In the genomic region with DNA sequence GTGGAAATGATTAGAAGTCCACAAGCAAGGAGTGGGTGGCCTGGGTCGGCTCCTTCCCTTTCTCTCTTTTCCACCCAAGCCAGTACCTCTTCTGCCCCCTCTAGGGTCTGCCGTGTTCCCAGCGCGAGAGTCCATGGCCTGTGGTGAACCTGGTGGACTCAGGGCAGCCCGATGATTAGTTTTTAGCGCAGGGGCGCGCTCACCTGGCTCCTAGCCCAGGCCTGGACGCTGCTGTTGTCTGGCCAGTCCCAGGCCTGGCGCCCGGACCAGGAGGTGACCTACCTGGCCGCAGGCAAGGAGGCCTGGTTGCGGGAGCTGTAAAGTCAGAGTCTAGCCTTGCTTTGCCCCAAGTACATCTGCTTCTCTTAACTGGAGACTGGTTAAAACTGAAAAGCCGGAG, we compare ENCODE assay signal across 8 mouse cellular contexts. TPM values are rescaled to one million over a fixed set of nuclear protein-coding genes. Genes with fewer than 3 reads are reported as not detected.
A peak's percentile ranks its signal among the peaks of the same experiment; 100 is the strongest.
DNase-seq lines count a peak whose midpoint lies in the region; ATAC-seq and TF ChIP-seq lines count a peak whose summit lies in the region.

Magix (minus strand) TSS at position 388 of the 400 bp plus-strand sequence.

- intact Hi-C loops in left cerebral cortex, postnatal 14 days (cut with DNase I): no loop called here

- H3K4me1 ChIP-seq in intestine, postnatal 0 days (replicated peaks; ENCODE audit: control insufficient read depth, insufficient read depth, low read length): no peaks in the 10 kb centered on the region
- H3K4me1 ChIP-seq in thymus, adult 2 months (replicated peaks; ENCODE audit: control insufficient read depth, insufficient read depth, low read length): 0 out of 2 replicates have a peak, but pooled peaks cover 3% of the 10 kb centered on the region

- H3K36me3 ChIP-seq in intestine, postnatal 0 days (ENCODE audit: control insufficient read depth, insufficient read depth): no peaks in the 10 kb centered on the region
- no peaks in the 10 kb centered on the region for H3K36me3 ChIP-seq in thymus, adult 2 months (ENCODE audit: control insufficient read depth, insufficient read depth, low read length)

- H3K9me3 ChIP-seq in intestine, postnatal 0 days (ENCODE audit: control insufficient read depth): no peaks in the 10 kb centered on the region

- DNase-seq in layer of hippocampus, adult 2 months (ENCODE audit: low spot score in 2 of 2): no peak
- no peak for DNase-seq in layer of hippocampus, postnatal 14 days (ENCODE audit: low spot score in 2 of 2)
- peak; percentile 96 for DNase-seq in heart, adult 11 months
- DNase-seq in lung, postnatal 10 days: peak; percentile 12
- no peak for DNase-seq in thymus, adult 2 months
- no peak for DNase-seq in natural killer cell, adult 2 months (ENCODE audit: low spot score in 2 of 2)
- DNase-seq in left cerebral cortex, postnatal 14 days (ENCODE audit: low spot score in 2 of 2): no peak

- H3K4me2 ChIP-seq in intestine, postnatal 0 days (replicated peaks; ENCODE audit: low read depth): peak within 1 kb of the TSS; percentile 62

- ATAC-seq in intestine, postnatal 0 days: no peak

- WGBS in intestine, postnatal 0 days: 62% methylated on average over 14 of the region's 14 CpGs
- WGBS in thymus, adult 2 months: 93% methylated on average over 14 of the region's 14 CpGs

- no peak within 1 kb of the TSS for H3K9ac ChIP-seq in intestine, postnatal 0 days (ENCODE audit: low read depth, low read length)

- TF ChIP-seq CTCF in layer of hippocampus, adult 2 months (conservative IDR thresholded peaks at IDR 0.05): no peak
- TF ChIP-seq CTCF in intestine, postnatal 0 days (IDR thresholded peaks at IDR 0.05; ENCODE audit: low read depth): no peak
- TF ChIP-seq CTCF in thymus, adult 2 months (IDR thresholded peaks at IDR 0.05; ENCODE audit: borderline replicate concordance, control insufficient read depth, extremely low read depth, insufficient read depth, low read length, poor library complexity): no peak

- no peaks in the 10 kb centered on the region for H3K27me3 ChIP-seq in intestine, postnatal 0 days (replicated peaks; ENCODE audit: control insufficient read depth, insufficient read depth, low read length)
- H3K27me3 ChIP-seq in thymus, adult 2 months (ENCODE audit: control insufficient read depth, insufficient read depth, low read length): no peaks in the 10 kb centered on the region

- H3K4me3 ChIP-seq in layer of hippocampus, adult 2 months: peak within 1 kb of the TSS; percentile 44
- peak within 1 kb of the TSS; percentile 18 for H3K4me3 ChIP-seq in intestine, postnatal 0 days (ENCODE audit: low read depth, low read length)
- no peak within 1 kb of the TSS for H3K4me3 ChIP-seq in thymus, adult 2 months (ENCODE audit: control insufficient read depth, insufficient read depth, low read length)

- no peak within 1 kb of the TSS for H3K27ac ChIP-seq in layer of hippocampus, adult 2 months
- peak within 1 kb of the TSS; percentile 15; the same call in 1 of the 2 replicates for H3K27ac ChIP-seq in intestine, postnatal 0 days (ENCODE audit: low read depth, low read length)
- H3K27ac ChIP-seq in thymus, adult 2 months (ENCODE audit: control insufficient read depth, insufficient read depth, low read length): no peak within 1 kb of the TSS

- TF ChIP-seq POLR2A in thymus, adult 2 months (IDR thresholded peaks at IDR 0.05; ENCODE audit: control insufficient read depth, extremely low read depth, insufficient read depth, low read length, poor library complexity): no peak

RNA-seq across cellular contexts. Expression of gene Magix, which starts in this region (rescaled TPM):
- total RNA-seq in layer of hippocampus, adult 2 months (2021): under 1 TPM; 0.31 to 0.52 TPM
- total RNA-seq in layer of hippocampus, postnatal 14 days (2021): under 1 TPM; 0.25 to 0.31 TPM
- 1.4 and 1.6 TPM in 2 replicates for polyA plus RNA-seq in intestine, postnatal 0 days (2015; fragmentation: Nextera tagmentation; extraction: Ambion mirVana)
- 0.82 and 3.0 TPM in 2 replicates for polyA plus RNA-seq in thymus, adult 2 months (2012; rRNA removed)
- under 1 TPM; 0.11 to 0.15 TPM for total RNA-seq in left cerebral cortex, postnatal 14 days (2021)

Comparison
In these comparisons a context has a peak if more than half of its experiments do, and no peak if none do; other contexts are left out.
1. DNase-seq: peak in heart, adult 11 months (single experiment) and lung, postnatal 10 days (single experiment); none in layer of hippocampus, adult 2 months (0 of 2), layer of hippocampus, postnatal 14 days (0 of 2), thymus, adult 2 months (single experiment), natural killer cell, adult 2 months (0 of 2) and left cerebral cortex, postnatal 14 days (0 of 2).